Mouse (Mus musculus) megakaryocyte-erythroid progenitor cell, adult 5 weeks (primary cell): ENCODE results near the gene Elk4. TPM values are rescaled to one million over a fixed set of nuclear protein-coding genes. Genes with fewer than 3 reads are reported as not detected.

Experiments used
- polyA plus RNA-seq: library from polyadenylated mRNA; stranded (reverse); fragments of >175 nt; gene quantifications from 2 replicates; pipeline ENCODE4 v1.2.3, GENCODE M21; 2012

Gene Elk4
- 4.6 and 6.4 TPM in 2 replicates for polyA plus RNA-seq

GRCm38 (mm10) chr1:132007282-132007815 lies at the start of gene Elk4:
Gene Elk4 (plus strand): TSS chr1:132007607.

GRCm38 (mm10) chr1:131962606-131963084 lies 44.8 kb upstream of the Elk4 start, which contains the start of gene Slc45a3:
Gene Slc45a3 (plus strand): TSS chr1:131962967.

GRCm38 (mm10) chr1:132067261-132068255 lies 60.2 kb downstream of the Elk4 start, which contains the start of gene Mfsd4a:
Gene Mfsd4a (minus strand): TSS chr1:132068062.

Other genes starting within 250 kb of the Elk4 start
- gene Pm20d1, start 210.2 kb upstream of the Elk4 start, polyA plus RNA-seq = 0.03 TPM in 1 of 2 replicates, not detected in the other
- gene Slc41a1, start 180.1 kb upstream of the Elk4 start, polyA plus RNA-seq = 8.0 and 10.6 TPM in 2 replicates
- 4.7 and 6.4 TPM in 2 replicates for gene Rab29, start 140.4 kb upstream of the Elk4 start, polyA plus RNA-seq
- gene Nucks1, start 97.1 kb upstream of the Elk4 start, polyA plus RNA-seq = 10.5 and 11.2 TPM in 2 replicates
- 4.7 and 6.9 TPM in 2 replicates for gene Slc45a3, start 44.6 kb upstream of the Elk4 start, polyA plus RNA-seq
- 0.19 and 0.30 TPM in 2 replicates for gene Mfsd4a, start 60.5 kb downstream of the Elk4 start, polyA plus RNA-seq
- 13.6 and 16.5 TPM in 2 replicates for gene Cdk18, start 132.1 kb downstream of the Elk4 start, polyA plus RNA-seq
- not detected in 2 replicates for gene Lemd1, start 183.8 kb downstream of the Elk4 start, polyA plus RNA-seq
- not detected in 2 replicates for gene AC124108.1, start 183.8 kb downstream of the Elk4 start, polyA plus RNA-seq
- gene Gm10188, start 222.2 kb downstream of the Elk4 start, polyA plus RNA-seq = not detected in 2 replicates